In genomic region chr7:128231741-128232140, GRCm38 (mm10) we compare ENCODE assay signal across 18 mouse cellular contexts. TPM values are rescaled to one million over a fixed set of nuclear protein-coding genes. Genes with fewer than 3 reads are reported as not detected.
DNase-seq lines count a peak whose midpoint lies in the region; ATAC-seq and TF ChIP-seq lines count a peak whose summit lies in the region.
"Had no signal": no experiment of that assay in that cellular context is flagged by ENCODE, and none has a peak within 500 bp of the region (broad histone marks: within the 10 kb centered on the region; RNA-seq: fewer than 3 reads in every experiment).

No protein-coding gene starts in this region.

- H3K9me3 ChIP-seq in liver, embryonic 11.5 days (ENCODE audit: control insufficient read depth, low read length): no peaks in the 10 kb centered on the region
- H3K9me3 ChIP-seq in liver, postnatal 0 days (ENCODE audit: low read length): no peaks in the 10 kb centered on the region
- H3K9me3 ChIP-seq: embryonic facial prominence, embryonic 15.5 days; heart, embryonic 12.5 days; hindbrain, embryonic 12.5 days; midbrain, embryonic 10.5 days had no signal

- DNase-seq in CD4-positive, CD25-positive, alpha-beta regulatory T cell, adult 2 months (ENCODE audit: low read depth, low spot score): peak; percentile 21
- DNase-seq in liver, embryonic 11.5 days (ENCODE audit: low spot score): peak; percentile 34
- no peak for DNase-seq in liver, postnatal 0 days
- DNase-seq in c-Kit-positive CD71-negative TER-119-negative erythroid progenitor cells, embryonic 14.5 days (ENCODE audit: low read depth): peak; percentile 55
- peak; percentile 28 for DNase-seq in mesoderm, embryonic 11.5 days (ENCODE audit: low read depth, low spot score)
- no peak for DNase-seq in spleen, adult 18-20 months
- DNase-seq in right cerebral cortex, postnatal 4 days: no peak
- DNase-seq: cerebellum, adult 9-11 months; gastrocnemius, postnatal 10 days; kidney, adult 9 months; lung, adult 18-20 months had no signal

- H3K36me3 ChIP-seq in liver, embryonic 11.5 days (ENCODE audit: control insufficient read depth, insufficient read depth, low read length): no peaks in the 10 kb centered on the region
- no peaks in the 10 kb centered on the region; the same call in 1 of the 2 replicates for H3K36me3 ChIP-seq in liver, postnatal 0 days (replicated peaks; ENCODE audit: insufficient read depth, low read length)
- H3K36me3 ChIP-seq: embryonic facial prominence, embryonic 15.5 days had no signal

- no peak overlapping the region for H3K9ac ChIP-seq in liver, embryonic 11.5 days (ENCODE audit: low read depth, low read length)
- no peak overlapping the region for H3K9ac ChIP-seq in liver, postnatal 0 days (replicated peaks)
- H3K9ac ChIP-seq: embryonic facial prominence, embryonic 15.5 days; heart, embryonic 12.5 days; hindbrain, embryonic 12.5 days had no signal

- H3K4me2 ChIP-seq in liver, embryonic 11.5 days: no peak overlapping the region
- no peak overlapping the region for H3K4me2 ChIP-seq in liver, postnatal 0 days (ENCODE audit: low read depth, low read length)
- H3K4me2 ChIP-seq: embryonic facial prominence, embryonic 15.5 days; heart, embryonic 12.5 days; hindbrain, embryonic 12.5 days had no signal

- H3K27me3 ChIP-seq in liver, embryonic 11.5 days (replicated peaks; ENCODE audit: control insufficient read depth, insufficient read depth, low read length): no peaks in the 10 kb centered on the region
- no peaks in the 10 kb centered on the region for H3K27me3 ChIP-seq in liver, postnatal 0 days (ENCODE audit: insufficient read depth, low read length)
- H3K27me3 ChIP-seq: embryonic facial prominence, embryonic 15.5 days; heart, embryonic 12.5 days; hindbrain, embryonic 12.5 days had no signal

- 0 out of 2 replicates have a peak, but pooled peaks cover 2% of the 10 kb centered on the region for H3K4me1 ChIP-seq in liver, embryonic 11.5 days (replicated peaks; ENCODE audit: control insufficient read depth, insufficient read depth, low read length)
- H3K4me1 ChIP-seq in liver, postnatal 0 days (ENCODE audit: insufficient read depth): peaks cover 3% of the 10 kb centered on the region; the same call in 1 of the 2 replicates

- no peak overlapping the region for H3K27ac ChIP-seq in liver, embryonic 11.5 days (ENCODE audit: low read depth, low read length)
- no peak overlapping the region for H3K27ac ChIP-seq in liver, postnatal 0 days (ENCODE audit: low read depth)
- H3K27ac ChIP-seq: embryonic facial prominence, embryonic 15.5 days; hindbrain, embryonic 12.5 days; midbrain, embryonic 10.5 days had no signal

- no peak for TF ChIP-seq CTCF in liver, postnatal 0 days (IDR thresholded peaks at IDR 0.05; ENCODE audit: low read depth)

- ATAC-seq in CD4-positive, CD25-positive, alpha-beta regulatory T cell, adult 4 months: no peak
- ATAC-seq in liver, embryonic 11.5 days (replicated peaks; ENCODE audit: low FRiP score): no peak
- ATAC-seq in liver, postnatal 0 days: no peak
- ATAC-seq: forebrain, embryonic 16.5 days had no signal

- no peak overlapping the region for H3K4me3 ChIP-seq in liver, embryonic 11.5 days (ENCODE audit: low read depth, low read length)
- no peak overlapping the region for H3K4me3 ChIP-seq in liver, postnatal 0 days (ENCODE audit: low read depth, low read length)
- H3K4me3 ChIP-seq: embryonic facial prominence, embryonic 15.5 days; heart, embryonic 12.5 days; hindbrain, embryonic 12.5 days; midbrain, embryonic 10.5 days had no signal

- WGBS in liver, embryonic 11.5 days: 38% methylated on average over 8 of the region's 8 CpGs
- 32% methylated on average over 8 of the region's 8 CpGs for WGBS in liver, postnatal 0 days (ENCODE audit: insufficient replicate concordance)

- no peak for TF ChIP-seq EP300 in liver, postnatal 0 days (IDR thresholded peaks at IDR 0.05; ENCODE audit: low read depth)

RNA-seq across cellular contexts. Expression of gene Armc5, which starts 5.4 kb away (rescaled TPM):
- polyA plus RNA-seq in CD4-positive, CD25-positive, alpha-beta regulatory T cell, adult 4 months (2017; shearing (Covaris generic)): 1 to 10 TPM; 3.9 to 4.1 TPM
- polyA plus RNA-seq in liver, embryonic 11.5 days (2014; fragmentation: Nextera tagmentation; extraction: Ambion mirVana): 15.1 and 15.8 TPM in 2 replicates
- polyA plus RNA-seq in liver, postnatal 0 days (2015; fragmentation: Nextera tagmentation; extraction: Ambion mirVana): 5.4 and 5.6 TPM in 2 replicates

RNA-seq across cellular contexts. Expression of gene 9130023H24Rik, which starts 6.1 kb away (rescaled TPM):
- polyA plus RNA-seq in CD4-positive, CD25-positive, alpha-beta regulatory T cell, adult 4 months (2017; shearing (Covaris generic)): 1 to 10 TPM; 4.8 to 5.0 TPM
- 3.8 and 4.5 TPM in 2 replicates for polyA plus RNA-seq in liver, embryonic 11.5 days (2014; fragmentation: Nextera tagmentation; extraction: Ambion mirVana)
- polyA plus RNA-seq in liver, postnatal 0 days (2015; fragmentation: Nextera tagmentation; extraction: Ambion mirVana): 1.7 and 2.2 TPM in 2 replicates

RNA-seq across cellular contexts. Expression of gene Tgfb1i1, which starts 14.9 kb away (rescaled TPM):
- polyA plus RNA-seq in CD4-positive, CD25-positive, alpha-beta regulatory T cell, adult 4 months (2017; shearing (Covaris generic)): 1 to 10 TPM; 1.2 to 1.8 TPM
- 35.3 and 38.2 TPM in 2 replicates for polyA plus RNA-seq in liver, embryonic 11.5 days (2014; fragmentation: Nextera tagmentation; extraction: Ambion mirVana)
- polyA plus RNA-seq in liver, postnatal 0 days (2015; fragmentation: Nextera tagmentation; extraction: Ambion mirVana): 10.1 and 10.4 TPM in 2 replicates

RNA-seq across cellular contexts. Expression of gene Cox6a2, which starts 25.6 kb away (rescaled TPM):
- polyA plus RNA-seq in CD4-positive, CD25-positive, alpha-beta regulatory T cell, adult 4 months (2017; shearing (Covaris generic)): under 1 TPM in 1 of 2 experiments, not detected in 1; 0.82 TPM
- polyA plus RNA-seq in liver, embryonic 11.5 days (2014; fragmentation: Nextera tagmentation; extraction: Ambion mirVana): 2.3 and 6.3 TPM in 2 replicates
- 1.1 and 15.6 TPM in 2 replicates for polyA plus RNA-seq in liver, postnatal 0 days (2015; fragmentation: Nextera tagmentation; extraction: Ambion mirVana)
- polyA plus RNA-seq: forebrain, embryonic 16.5 days; midbrain, embryonic 10.5 days had no signal

RNA-seq across cellular contexts. Expression of gene Slc5a2, which starts 33.7 kb away (rescaled TPM):
- under 1 TPM in 1 of 2 experiments, not detected in 1; 0.98 TPM for polyA plus RNA-seq in CD4-positive, CD25-positive, alpha-beta regulatory T cell, adult 4 months (2017; shearing (Covaris generic))
- polyA plus RNA-seq in liver, embryonic 11.5 days (2014; fragmentation: Nextera tagmentation; extraction: Ambion mirVana): 2.1 and 3.0 TPM in 2 replicates
- 1.3 and 1.8 TPM in 2 replicates for polyA plus RNA-seq in liver, postnatal 0 days (2015; fragmentation: Nextera tagmentation; extraction: Ambion mirVana)
- polyA plus RNA-seq: embryonic facial prominence, embryonic 15.5 days; forebrain, embryonic 16.5 days; hindbrain, embryonic 12.5 days; small intestine, adult 2 months had no signal

Comparison
In these comparisons a context has a peak if more than half of its experiments do, and no peak if none do; other contexts are left out.
1. DNase-seq: peak in CD4-positive, CD25-positive, alpha-beta regulatory T cell, adult 2 months (single experiment), liver, embryonic 11.5 days (single experiment), c-Kit-positive CD71-negative TER-119-negative erythroid progenitor cells, embryonic 14.5 days (single experiment) and mesoderm, embryonic 11.5 days (single experiment); none in liver, postnatal 0 days (single experiment), spleen, adult 18-20 months (0 of 2) and right cerebral cortex, postnatal 4 days (single experiment).